Mouse (Mus musculus) C2C12 (cell line): ENCODE data around the gene Btbd6. TPM values are rescaled to one million over a fixed set of nuclear protein-coding genes. Genes with fewer than 3 reads are reported as not detected.

Source experiments
- H3K27me3 ChIP-seq: one replicate; pipeline ENCODE4 v1.6.1; 2011; ENCODE audit not compliant: control insufficient read depth, insufficient read depth, insufficient read length
- H3K36me3 ChIP-seq: one replicate; pipeline ENCODE4 v1.6.1; 2011; ENCODE audit not compliant: control insufficient read depth, insufficient read depth
- H3K4me3 ChIP-seq: one replicate; pipeline ENCODE4 v1.5.1; 2011; ENCODE audit warnings: mild to moderate bottlenecking, control low read depth; ENCODE audit not compliant: poor library complexity, insufficient read depth, severe bottlenecking
- H3K79me2 ChIP-seq: one replicate; pipeline ENCODE4 v1.6.1; 2011; ENCODE audit not compliant: control insufficient read depth, insufficient read depth
- H3K79me3 ChIP-seq: one replicate; pipeline ENCODE4 v1.6.1; 2011; ENCODE audit warnings: low read depth, control low read depth
- H3ac ChIP-seq: one replicate; pipeline ENCODE3; 2011; ENCODE audit warnings: low read depth; ENCODE audit not compliant: control insufficient read depth, insufficient read length
- CEBPB ChIP-seq: IDR thresholded peaks from one replicate; pipeline ENCODE4 v1.6.1; 2011; ENCODE audit warnings: low read depth, mild to moderate bottlenecking, control low read depth, moderate library complexity
- CTCF ChIP-seq: IDR thresholded peaks from one replicate; pipeline ENCODE4 v1.5.1; 2011; ENCODE audit not compliant: control insufficient read depth, insufficient read depth, insufficient read length
- FOSL1 ChIP-seq: IDR thresholded peaks from one replicate; pipeline ENCODE4 v1.8.0; 2011; ENCODE audit warnings: mild to moderate bottlenecking, low read length; ENCODE audit not compliant: poor library complexity, insufficient read depth, severe bottlenecking
- MAX ChIP-seq: IDR thresholded peaks from one replicate; pipeline ENCODE4 v1.6.1; 2011; ENCODE audit warnings: mild to moderate bottlenecking, control low read depth
- MYOD1 ChIP-seq: IDR thresholded peaks from one replicate; pipeline ENCODE4 v1.6.1; 2011; ENCODE audit warnings: low read depth; ENCODE audit not compliant: control insufficient read depth, insufficient read length
- MYOG ChIP-seq: IDR thresholded peaks from one replicate; pipeline ENCODE4 v1.6.1; 2011; ENCODE audit not compliant: control insufficient read depth, insufficient read length; ENCODE audit errors: extremely low read depth
- USF1 ChIP-seq: IDR thresholded peaks from one replicate; pipeline ENCODE4 v1.6.1; 2011; ENCODE audit warnings: low read depth, mild to moderate bottlenecking, control low read depth, moderate library complexity
- polyA plus RNA-seq: library from polyadenylated mRNA; unstranded; fragments of >200 nt; fragmentation: generic; extraction: Trizol; gene quantifications from one replicate; pipeline ENCODE4 v1.2.1, GENCODE M21; 2012; ENCODE audit warnings: missing spikeins

Gene Btbd6
- polyA plus RNA-seq, 1 experiment: 17.2 TPM

DNA sequence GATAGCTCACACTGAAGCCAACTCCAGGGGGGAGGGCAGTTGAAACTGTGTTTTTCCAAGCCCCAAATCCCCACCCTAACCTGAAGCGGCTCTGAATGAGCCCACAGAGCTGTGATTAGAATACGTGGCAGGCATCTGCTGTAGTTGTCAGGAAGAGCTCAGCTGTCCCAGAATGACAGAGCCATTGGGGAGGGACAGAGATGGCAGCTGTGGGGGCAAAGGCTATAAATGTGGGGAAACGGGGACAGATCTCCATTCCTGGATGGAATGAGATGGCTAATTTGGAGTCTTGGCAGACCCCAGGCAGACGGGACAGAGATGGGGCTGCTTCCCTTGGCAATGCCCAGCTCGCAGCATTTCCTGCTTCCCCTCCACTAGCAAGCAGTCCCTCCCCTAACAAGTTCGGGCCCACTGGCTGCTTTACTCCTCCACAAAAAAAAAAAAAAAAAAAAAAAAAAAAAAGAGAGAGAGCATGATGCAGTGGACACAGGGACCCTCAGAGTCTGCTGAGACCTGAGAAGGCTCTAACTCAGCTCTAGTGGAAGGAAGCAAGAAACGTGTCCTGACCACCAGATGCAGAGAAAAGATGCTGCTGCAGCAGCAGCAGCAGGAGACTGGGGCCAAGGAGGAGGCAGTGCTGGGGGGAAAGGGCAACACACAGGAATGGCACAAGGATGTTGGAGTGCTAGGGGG, 25.0 kb upstream of the Btbd6 start:
- H3K4me3 ChIP-seq: no peak overlapping the region
- H3K79me3 ChIP-seq: no peaks in the 10 kb centered on the region
- no peak overlapping the region for H3ac ChIP-seq
- peaks cover 3% of the 10 kb centered on the region for H3K36me3 ChIP-seq
- no peaks in the 10 kb centered on the region for H3K79me2 ChIP-seq
- H3K27me3 ChIP-seq: no peaks in the 10 kb centered on the region
- TF ChIP-seq MAX: no peak
- no peak for TF ChIP-seq FOSL1
- no peak for TF ChIP-seq CEBPB
- no peak for TF ChIP-seq MYOG
- TF ChIP-seq CTCF: no peak
- TF ChIP-seq MYOD1: no peak
- no peak for TF ChIP-seq USF1

DNA sequence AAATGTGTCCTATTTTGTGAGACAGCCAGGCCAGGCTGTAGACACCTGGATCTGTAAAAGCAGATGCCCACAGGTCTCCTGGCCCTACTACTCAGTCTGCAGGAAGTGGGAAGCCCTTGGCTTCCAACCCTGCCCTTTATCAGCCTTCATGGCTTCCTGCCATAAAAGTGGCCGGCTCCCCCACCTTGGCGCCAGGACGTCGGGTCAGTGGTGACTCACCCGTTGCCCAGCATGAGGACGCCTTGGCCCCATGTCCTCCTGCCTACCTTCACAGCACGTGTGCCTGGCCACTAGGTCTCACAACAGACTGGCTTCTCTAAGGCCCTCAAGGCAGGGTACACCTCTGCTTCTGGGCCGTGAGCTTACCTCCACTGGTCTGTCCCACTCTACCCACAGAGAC, 23.8 kb upstream of the Btbd6 start:
- TF ChIP-seq USF1 (no peak), CEBPB (no peak), MYOD1 (peak; percentile 29), FOSL1 (no peak), MAX (peak; percentile 87), CTCF (no peak), MYOG (no peak)
- Histone ChIP-seq H3K27me3 (no peaks in the 10 kb centered on the region), H3K4me3 (no peak overlapping the region), H3K79me3 (no peaks in the 10 kb centered on the region), H3K36me3 (peaks cover 3% of the 10 kb centered on the region), H3K79me2 (no peaks in the 10 kb centered on the region), H3ac (no peak overlapping the region)

DNA sequence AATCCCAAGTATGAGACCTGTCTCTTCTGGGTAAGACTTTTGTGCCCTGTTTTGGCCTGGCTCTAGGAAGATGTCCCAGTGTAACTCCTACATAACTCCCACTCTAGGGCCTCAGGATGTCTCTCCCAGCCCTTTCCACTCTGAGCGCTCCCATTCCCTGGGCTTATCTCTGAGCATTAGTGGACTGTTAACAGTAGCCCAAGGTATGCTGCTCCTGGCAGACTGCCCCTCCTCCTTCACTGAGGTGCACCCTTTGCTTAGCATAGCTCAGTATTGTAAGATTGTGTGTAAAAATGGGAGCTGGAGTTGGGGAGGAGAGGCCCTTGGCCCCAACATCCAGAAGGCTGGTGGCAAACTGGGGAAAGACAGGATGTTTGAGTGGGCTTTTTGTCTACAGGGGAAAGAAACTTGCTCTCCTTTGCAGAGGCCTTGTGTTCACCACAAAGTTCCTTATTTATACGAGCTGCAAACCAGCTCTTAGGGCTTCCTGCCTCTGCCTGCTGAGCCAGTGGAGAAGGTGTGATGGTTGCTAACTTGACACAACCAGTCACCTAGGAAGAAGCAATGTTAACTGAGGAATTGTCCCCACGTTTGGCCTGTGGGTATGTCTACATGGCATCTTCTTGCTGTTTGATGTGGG, 23.2 kb upstream of the Btbd6 start:
- no peaks in the 10 kb centered on the region for H3K27me3 ChIP-seq
- H3K79me2 ChIP-seq: no peaks in the 10 kb centered on the region
- H3K36me3 ChIP-seq: peaks cover 7% of the 10 kb centered on the region
- TF ChIP-seq FOSL1 (no peak), MYOD1 (no peak), USF1 (no peak), MYOG (no peak), CEBPB (no peak), CTCF (no peak), MAX (no peak)
- H3K4me3 ChIP-seq: no peak overlapping the region
- H3ac ChIP-seq: no peak overlapping the region
- H3K79me3 ChIP-seq: no peaks in the 10 kb centered on the region

DNA sequence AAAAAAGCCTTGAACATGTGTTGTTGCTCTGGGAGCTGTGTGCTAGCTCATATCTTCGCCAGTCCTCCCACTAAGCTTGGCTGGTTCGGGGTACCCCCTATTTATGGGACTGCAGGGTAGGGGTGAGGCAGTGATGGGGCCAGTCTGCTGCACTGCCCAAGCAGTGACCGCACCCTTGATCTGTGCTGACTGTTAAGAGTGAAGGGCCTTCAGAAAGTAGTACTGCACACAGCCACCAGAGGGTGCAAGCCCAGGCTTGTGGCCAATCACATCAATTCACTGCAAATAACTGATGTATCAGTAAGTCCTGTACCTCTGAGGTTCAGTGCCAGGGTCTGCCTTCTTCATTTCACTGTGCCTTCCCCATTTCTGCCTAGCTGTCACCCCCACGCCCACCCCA, 20.5 kb upstream of the Btbd6 start:
- no peaks in the 10 kb centered on the region for H3K79me3 ChIP-seq

DNA sequence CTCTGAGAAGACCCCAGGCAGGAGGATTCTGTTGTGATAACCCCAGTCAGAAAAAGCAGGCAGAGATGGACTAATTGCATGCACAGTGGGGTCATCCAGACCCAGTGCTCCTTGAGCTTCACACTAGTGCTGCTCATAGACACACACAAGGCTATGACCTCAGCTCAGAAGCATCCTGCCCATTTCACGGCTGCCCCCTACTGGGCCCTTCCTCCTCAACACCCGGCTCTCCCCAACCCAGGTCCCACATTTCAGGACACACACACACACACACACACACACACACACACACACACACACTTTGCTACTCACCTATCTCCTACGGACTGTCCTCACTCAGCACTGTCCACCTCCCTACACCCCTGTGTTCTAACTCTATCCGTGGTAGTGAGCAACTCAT, 18.0 kb upstream of the Btbd6 start:
- Histone ChIP-seq H3K36me3 (peaks cover 41% of the 10 kb centered on the region), H3ac (no peak overlapping the region), H3K79me3 (no peaks in the 10 kb centered on the region), H3K4me3 (no peak overlapping the region), H3K27me3 (no peaks in the 10 kb centered on the region), H3K79me2 (no peaks in the 10 kb centered on the region)
- TF ChIP-seq MAX (no peak), MYOG (no peak), MYOD1 (no peak), CTCF (peak; percentile 37)

More for the DNA sequence above, 20.5 kb upstream of the Btbd6 start:
- Histone ChIP-seq H3K79me2 (no peaks in the 10 kb centered on the region), H3K27me3 (no peaks in the 10 kb centered on the region), H3K36me3 (peaks cover 21% of the 10 kb centered on the region), H3K4me3 (no peak overlapping the region), H3ac (no peak overlapping the region)
- TF ChIP-seq MYOG (no peak), CTCF (peak; percentile 39)

DNA sequence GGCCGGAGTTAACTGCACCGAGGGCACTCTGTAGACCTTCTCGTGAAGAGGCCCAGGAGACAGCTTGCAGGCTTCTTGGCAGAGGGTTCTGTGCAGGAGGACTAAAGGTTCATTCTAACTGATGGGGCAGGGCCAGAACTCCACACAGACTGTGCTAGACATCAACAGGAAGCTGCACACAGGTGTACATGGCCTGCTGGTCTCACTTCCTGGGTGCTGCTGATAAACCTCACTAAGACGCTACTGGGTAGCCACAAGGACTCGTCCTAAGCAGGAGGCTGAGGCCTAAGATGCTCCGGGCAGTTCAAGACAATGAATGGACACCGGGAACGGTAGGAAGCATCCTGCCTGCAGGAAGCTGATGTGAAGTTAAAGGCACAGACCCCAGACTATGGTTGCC, 16.9 kb upstream of the Btbd6 start:
- Histone ChIP-seq H3K79me3 (no peaks in the 10 kb centered on the region), H3ac (peak overlapping the region; percentile 3), H3K36me3 (peaks cover 51% of the 10 kb centered on the region), H3K4me3 (no peak overlapping the region), H3K27me3 (no peaks in the 10 kb centered on the region), H3K79me2 (no peaks in the 10 kb centered on the region)
- no peak for TF ChIP-seq FOSL1
- no peak for TF ChIP-seq MYOG
- TF ChIP-seq MAX: no peak
